Mouse (Mus musculus): ENCODE measurements at regions not wholly inside any gene's neighbourhood (a gene's known extent, or its start where the extent isn't known, plus 50 kb on each side); places are given as distances from the start of the nearest gene placed in this dataset.
"Not testable (repeated sequence)": the region's sequence is repeated elsewhere in the genome, so short reads cannot be mapped to it uniquely, and the experiment has no call there.

DNA sequence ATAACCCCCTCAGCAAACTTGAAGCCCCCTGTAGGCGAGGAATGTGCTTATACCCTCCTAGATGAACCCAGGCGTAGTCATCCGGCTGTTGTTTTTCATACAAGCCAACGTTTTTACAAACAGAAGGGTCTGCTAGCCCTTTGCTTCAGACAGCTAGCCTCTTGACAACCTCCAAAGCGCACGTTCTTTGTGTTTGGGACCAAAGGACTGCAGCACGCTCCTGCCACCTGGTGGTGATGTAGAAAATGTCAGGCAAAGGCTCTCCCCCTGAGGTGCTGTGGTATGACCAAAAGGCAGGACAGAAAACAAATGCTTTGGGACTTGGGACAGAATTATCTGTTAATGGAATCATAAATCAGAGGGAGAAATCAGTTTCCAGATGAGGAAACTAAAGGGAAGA lies 109.4 kb upstream of the Rad23b start:
- H3K9me3 ChIP-seq, result no peaks in the 10 kb centered on the region
- H3K4me3 ChIP-seq (replicated peaks), result no peak overlapping the region
- H3K27ac ChIP-seq, result no peak overlapping the region
- H3K27me3 ChIP-seq, result no peaks in the 10 kb centered on the region; the same call in 1 of the 2 replicates
- no peaks in the 10 kb centered on the region for H3K36me3 ChIP-seq
- no peaks in the 10 kb centered on the region for H3K4me1 ChIP-seq (replicated peaks)
- ATAC-seq (ENCODE audit: insufficient number of reproducible peaks, insufficient read depth, low FRiP score, low TSS enrichment, low read depth), result no peak; the same call in 1 of the 2 replicates
- H3K9ac ChIP-seq (replicated peaks), result no peak overlapping the region
- WGBS, result 5% methylated on average over 7 of the region's 7 CpGs
- H3K4me2 ChIP-seq, result no peak overlapping the region

DNA sequence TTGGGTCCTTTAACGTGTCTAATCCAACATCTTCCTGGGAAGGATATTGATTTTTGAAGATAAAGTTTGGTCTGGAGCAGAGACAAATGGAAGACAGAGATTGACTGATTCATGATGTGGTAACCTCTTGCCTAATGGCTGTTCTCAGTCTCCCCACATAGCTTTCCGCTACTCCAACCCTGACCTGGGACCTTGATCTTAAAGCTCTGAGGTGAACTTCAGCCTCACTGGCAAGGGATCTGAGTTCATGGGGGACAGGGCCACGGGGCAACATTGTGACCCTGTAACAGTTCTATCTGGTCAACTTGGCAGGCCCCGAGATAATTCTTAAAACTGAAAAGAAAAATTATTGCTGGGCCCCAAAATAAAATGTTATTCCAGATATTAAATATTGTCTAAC lies 107.5 kb upstream of the Rad23b start:
- Histone ChIP-seq H3K27me3 (no peaks in the 10 kb centered on the region; the same call in 1 of the 2 replicates), H3K4me3 (replicated peaks) (no peak overlapping the region), H3K36me3 (no peaks in the 10 kb centered on the region), H3K9ac (replicated peaks) (no peak overlapping the region), H3K9me3 (no peaks in the 10 kb centered on the region), H3K4me1 (replicated peaks) (no peaks in the 10 kb centered on the region), H3K4me2 (no peak overlapping the region), H3K27ac (no peak overlapping the region)
- ATAC-seq (ENCODE audit: insufficient number of reproducible peaks, insufficient read depth, low FRiP score, low TSS enrichment, low read depth), result no peak
- WGBS, result 79% methylated on average over 4 of the region's 4 CpGs

DNA sequence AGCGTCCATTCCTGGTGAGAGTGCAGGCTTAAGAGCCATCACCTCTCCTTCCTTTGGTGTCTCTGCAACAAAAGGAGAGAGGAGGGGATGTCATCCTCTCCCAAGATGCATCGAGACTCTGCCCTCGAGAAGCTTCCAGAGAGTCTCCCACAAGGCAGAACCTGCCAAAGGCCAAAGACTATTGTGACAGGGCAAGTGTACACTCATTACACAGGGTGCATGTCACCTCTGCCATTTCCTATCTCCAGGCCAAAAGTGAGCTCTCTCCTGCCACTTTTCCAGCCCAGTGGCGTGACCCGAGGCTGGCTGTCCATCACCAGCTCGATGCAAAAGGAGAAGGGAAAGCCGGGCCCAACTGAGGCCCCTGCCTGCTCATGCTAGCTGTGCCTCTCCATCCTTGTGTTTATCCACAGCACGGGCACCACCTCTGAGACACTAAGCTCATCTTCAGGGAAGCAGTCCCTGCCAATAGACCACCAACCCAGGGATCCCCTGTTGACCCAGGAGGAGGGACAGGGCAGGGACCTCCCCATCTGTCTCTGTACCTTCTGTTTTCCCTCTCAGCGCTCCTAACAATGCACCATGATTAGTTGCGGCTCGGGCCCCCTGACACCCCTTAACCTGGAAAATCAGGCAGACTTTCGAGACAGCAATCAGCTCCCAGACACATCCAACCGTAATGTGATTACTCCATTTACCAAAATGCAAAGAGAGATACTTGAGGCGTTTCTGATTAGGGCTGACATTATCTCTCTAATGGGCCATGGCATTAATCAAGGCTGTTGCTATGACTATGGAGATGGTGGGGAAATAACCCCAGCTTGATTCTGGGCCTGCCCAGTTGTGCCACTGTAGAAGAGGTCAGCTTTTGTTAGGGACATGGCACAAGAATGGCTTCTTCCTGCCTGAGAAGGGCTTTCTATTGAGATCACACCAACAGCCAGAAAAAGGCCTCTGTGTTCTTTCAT lies 106.5 kb upstream of the Rad23b start:
- no peaks in the 10 kb centered on the region for H3K4me1 ChIP-seq (replicated peaks)
- no peak for ATAC-seq (ENCODE audit: insufficient number of reproducible peaks, insufficient read depth, low FRiP score, low TSS enrichment, low read depth)
- H3K27ac ChIP-seq, result no peak overlapping the region
- no peak overlapping the region for H3K4me3 ChIP-seq (replicated peaks)
- no peaks in the 10 kb centered on the region; the same call in 1 of the 2 replicates for H3K27me3 ChIP-seq
- no peak overlapping the region for H3K4me2 ChIP-seq
- no peak overlapping the region for H3K9ac ChIP-seq (replicated peaks)
- no peaks in the 10 kb centered on the region for H3K36me3 ChIP-seq
- 73% methylated on average over 14 of the region's 14 CpGs for WGBS
- no peaks in the 10 kb centered on the region for H3K9me3 ChIP-seq

DNA sequence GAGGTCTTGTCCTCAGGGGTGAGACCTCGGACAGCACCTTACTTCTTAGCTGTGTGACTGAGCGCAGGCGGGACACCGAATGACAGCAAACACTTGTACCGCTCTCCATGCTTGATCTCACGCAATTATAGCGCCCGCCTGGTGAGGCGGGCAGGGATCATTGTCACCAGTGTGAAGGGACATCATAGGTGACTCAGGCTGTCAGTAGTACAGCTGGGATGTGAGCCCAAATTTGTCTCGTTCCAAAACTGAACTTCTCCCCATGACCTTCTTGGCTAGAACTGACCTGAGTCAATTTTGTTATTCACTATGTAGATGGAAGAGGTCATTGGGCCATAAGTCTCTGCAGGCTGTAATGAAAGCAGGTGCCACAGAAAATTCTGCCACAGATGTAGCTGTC lies 104.1 kb upstream of the Rad23b start:
- Histone ChIP-seq H3K4me3 (replicated peaks) (no peak overlapping the region), H3K9ac (replicated peaks) (no peak overlapping the region), H3K4me2 (no peak overlapping the region), H3K36me3 (no peaks in the 10 kb centered on the region), H3K27me3 (no peaks in the 10 kb centered on the region; the same call in 1 of the 2 replicates), H3K4me1 (replicated peaks) (no peaks in the 10 kb centered on the region), H3K27ac (no peak overlapping the region), H3K9me3 (no peaks in the 10 kb centered on the region)
- no peak for ATAC-seq (ENCODE audit: insufficient number of reproducible peaks, insufficient read depth, low FRiP score, low TSS enrichment, low read depth)
- 88% methylated on average over 10 of the region's 10 CpGs for WGBS

DNA sequence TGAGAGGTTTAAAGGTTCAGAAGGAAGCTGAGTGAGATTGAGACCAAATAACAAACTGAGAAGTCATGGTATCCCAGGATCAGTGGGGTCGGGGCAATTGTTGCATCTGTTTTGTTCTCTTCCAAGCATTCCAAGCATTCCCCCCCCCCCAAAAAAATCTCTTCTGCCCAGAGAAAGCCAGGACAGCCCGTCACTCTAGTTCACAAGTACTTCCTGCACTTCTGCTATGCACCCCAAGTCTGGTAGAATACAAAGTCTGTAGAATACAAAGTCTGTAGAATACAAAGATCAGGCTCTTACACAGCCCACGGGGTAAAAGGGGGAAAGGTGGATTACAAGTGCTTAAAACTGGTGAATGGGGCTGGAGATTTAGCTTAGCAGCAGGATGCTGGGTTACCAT lies 99.5 kb upstream of the Rad23b start:
- no peak overlapping the region for H3K4me3 ChIP-seq (replicated peaks)
- WGBS, result 38% methylated on average over 3 of the region's 3 CpGs
- no peaks in the 10 kb centered on the region for H3K36me3 ChIP-seq
- no peaks in the 10 kb centered on the region for H3K27me3 ChIP-seq
- H3K4me1 ChIP-seq (replicated peaks), result no peaks in the 10 kb centered on the region
- ATAC-seq (ENCODE audit: insufficient number of reproducible peaks, insufficient read depth, low FRiP score, low TSS enrichment, low read depth), result no peak
- H3K27ac ChIP-seq, result no peak overlapping the region
- H3K4me2 ChIP-seq, result no peak overlapping the region
- H3K9me3 ChIP-seq, result no peaks in the 10 kb centered on the region
- no peak overlapping the region for H3K9ac ChIP-seq (replicated peaks)

DNA sequence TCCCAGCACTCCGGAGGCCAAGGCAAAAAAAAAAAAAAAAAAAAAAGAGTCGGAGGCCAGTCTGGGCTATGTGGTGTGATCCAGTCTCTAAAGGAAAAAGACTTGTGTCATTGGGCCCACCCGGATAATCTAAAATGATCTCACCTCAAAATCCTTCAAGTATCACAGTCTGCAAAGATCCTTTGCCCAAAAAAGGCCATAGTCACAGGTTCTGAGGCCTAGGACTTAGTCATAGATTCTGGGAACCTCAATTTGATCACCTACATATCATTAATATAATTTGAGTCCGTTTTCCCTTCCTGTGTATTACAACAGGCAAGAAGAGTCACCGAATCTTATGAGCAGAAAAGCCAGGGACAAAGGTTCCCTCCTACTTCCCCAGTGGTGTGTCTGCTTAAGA lies 98.3 kb upstream of the Rad23b start:
- whole genome bisulfite sequencing, result 88% methylated on average over 5 of the region's 5 CpGs
- H3K9me3 ChIP-seq, result no peaks in the 10 kb centered on the region
- no peak overlapping the region for H3K27ac ChIP-seq
- no peak overlapping the region for H3K9ac ChIP-seq (replicated peaks)
- no peak for ATAC-seq (ENCODE audit: insufficient number of reproducible peaks, insufficient read depth, low FRiP score, low TSS enrichment, low read depth)
- no peaks in the 10 kb centered on the region for H3K27me3 ChIP-seq
- H3K4me2 ChIP-seq, result no peak overlapping the region
- H3K4me1 ChIP-seq (replicated peaks), result no peaks in the 10 kb centered on the region
- H3K4me3 ChIP-seq (replicated peaks), result no peak overlapping the region
- no peaks in the 10 kb centered on the region for H3K36me3 ChIP-seq

DNA sequence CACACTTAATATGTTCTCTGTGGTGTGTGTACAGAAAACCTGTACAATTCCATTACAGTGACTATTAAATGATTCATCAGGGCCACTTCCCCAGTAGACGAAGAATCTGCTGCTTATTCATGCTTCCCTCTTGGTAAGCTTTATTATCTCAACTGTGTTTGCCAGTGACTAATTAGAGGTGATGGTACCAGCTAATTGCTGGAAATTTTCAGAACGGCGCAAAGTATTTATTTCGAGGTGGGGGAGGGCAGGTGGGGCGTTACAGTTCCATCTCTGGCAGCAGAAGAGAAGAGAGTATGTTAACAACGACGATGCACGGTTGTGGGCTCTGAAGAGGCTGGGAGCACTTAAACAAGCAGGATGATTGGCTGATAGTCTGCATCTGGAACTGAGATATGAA lies 96.1 kb upstream of the Rad23b start:
- no peak for ATAC-seq (ENCODE audit: insufficient number of reproducible peaks, insufficient read depth, low FRiP score, low TSS enrichment, low read depth)
- 81% methylated on average over 8 of the region's 8 CpGs for WGBS
- Histone ChIP-seq H3K27ac (no peak overlapping the region), H3K36me3 (no peaks in the 10 kb centered on the region), H3K9me3 (no peaks in the 10 kb centered on the region), H3K4me3 (replicated peaks) (no peak overlapping the region), H3K27me3 (no peaks in the 10 kb centered on the region), H3K4me1 (replicated peaks) (no peaks in the 10 kb centered on the region), H3K9ac (replicated peaks) (no peak overlapping the region), H3K4me2 (no peak overlapping the region)

DNA sequence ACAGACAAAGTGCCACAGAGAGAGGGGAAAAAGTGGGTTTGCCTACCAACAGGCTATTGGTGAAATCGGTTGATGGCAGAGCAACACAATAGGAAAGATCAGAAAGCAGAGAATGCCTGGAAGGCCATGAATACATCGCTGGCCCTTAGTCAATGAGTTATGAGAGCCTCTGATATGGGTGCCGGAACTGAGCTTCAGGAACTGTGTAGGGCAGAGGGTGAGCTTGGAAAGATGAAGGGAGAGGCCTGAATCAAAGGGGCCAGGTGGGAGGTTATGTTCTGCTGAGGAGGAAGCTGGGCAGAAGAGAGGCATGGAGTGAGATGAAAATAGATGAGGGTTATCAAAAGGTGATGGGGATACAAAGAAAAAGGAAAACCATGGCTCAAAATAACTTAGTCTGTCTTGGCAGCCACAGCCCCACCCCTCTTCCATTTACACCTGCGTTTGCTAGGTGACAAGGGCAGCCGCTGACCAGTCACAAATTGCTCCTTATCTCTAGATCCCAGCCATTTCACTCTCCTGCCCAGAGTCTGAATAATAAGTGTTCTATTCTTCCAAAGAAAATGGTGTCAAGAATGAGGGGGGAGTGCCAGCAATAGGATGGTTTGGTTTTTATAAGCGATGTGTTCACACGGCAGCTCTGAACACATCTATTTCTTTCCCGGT lies 77.7 kb upstream of the Rad23b start:
- ATAC-seq (ENCODE audit: insufficient number of reproducible peaks, insufficient read depth, low FRiP score, low TSS enrichment, low read depth), result no peak
- H3K27ac ChIP-seq, result no peak overlapping the region
- 0 out of 2 replicates have a peak, but pooled peaks cover 2% of the 10 kb centered on the region for H3K4me1 ChIP-seq (replicated peaks)
- H3K9ac ChIP-seq (replicated peaks), result no peak overlapping the region
- 81% methylated on average over 8 of the region's 8 CpGs for WGBS
- H3K4me2 ChIP-seq, result no peak overlapping the region
- H3K9me3 ChIP-seq, result 0 out of 2 replicates have a peak, but pooled peaks cover 4% of the 10 kb centered on the region
- H3K4me3 ChIP-seq (replicated peaks), result no peak overlapping the region
- H3K27me3 ChIP-seq, result no peaks in the 10 kb centered on the region
- no peaks in the 10 kb centered on the region for H3K36me3 ChIP-seq

DNA sequence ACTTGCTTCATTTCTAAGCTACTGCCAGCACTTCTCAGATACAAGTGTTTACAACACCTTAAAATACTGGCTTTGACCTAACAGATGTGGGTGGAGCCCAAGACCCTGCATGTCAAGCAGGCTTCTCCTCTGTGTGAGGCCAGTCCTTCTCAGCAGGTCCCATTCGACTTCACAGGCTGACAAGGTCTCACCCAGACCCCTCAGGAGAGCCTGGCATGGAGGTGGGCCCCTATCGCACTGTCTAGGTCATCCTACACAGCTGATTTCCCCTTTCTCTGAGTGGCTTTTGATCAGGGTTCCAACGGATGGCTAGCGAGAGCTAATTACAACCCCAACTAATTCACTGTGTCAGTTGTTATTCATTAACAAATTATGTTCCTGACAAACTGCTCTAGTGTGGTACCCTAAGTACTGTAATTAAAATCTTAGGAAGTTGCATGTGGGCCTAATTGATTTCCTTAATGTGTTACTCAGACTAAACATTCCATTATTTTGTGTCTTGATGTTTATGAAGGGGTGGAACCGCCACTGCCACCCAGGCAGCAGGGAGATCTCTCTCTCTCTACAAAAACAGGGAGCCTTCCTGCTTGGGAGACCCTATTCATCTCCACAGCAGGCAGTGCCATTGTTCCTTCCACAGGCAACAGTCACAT lies 73.4 kb upstream of the Rad23b start:
- no peak overlapping the region for H3K9ac ChIP-seq (replicated peaks)
- no peaks in the 10 kb centered on the region for H3K9me3 ChIP-seq
- H3K4me2 ChIP-seq, result no peak overlapping the region
- H3K27me3 ChIP-seq, result no peaks in the 10 kb centered on the region
- no peak for ATAC-seq (ENCODE audit: insufficient number of reproducible peaks, insufficient read depth, low FRiP score, low TSS enrichment, low read depth)
- H3K36me3 ChIP-seq, result no peaks in the 10 kb centered on the region
- no peak overlapping the region for H3K27ac ChIP-seq
- H3K4me1 ChIP-seq (replicated peaks), result 0 out of 2 replicates have a peak, but pooled peaks cover 2% of the 10 kb centered on the region
- no peak overlapping the region for H3K4me3 ChIP-seq (replicated peaks)
- 7% methylated on average over 5 of the region's 5 CpGs for WGBS

DNA sequence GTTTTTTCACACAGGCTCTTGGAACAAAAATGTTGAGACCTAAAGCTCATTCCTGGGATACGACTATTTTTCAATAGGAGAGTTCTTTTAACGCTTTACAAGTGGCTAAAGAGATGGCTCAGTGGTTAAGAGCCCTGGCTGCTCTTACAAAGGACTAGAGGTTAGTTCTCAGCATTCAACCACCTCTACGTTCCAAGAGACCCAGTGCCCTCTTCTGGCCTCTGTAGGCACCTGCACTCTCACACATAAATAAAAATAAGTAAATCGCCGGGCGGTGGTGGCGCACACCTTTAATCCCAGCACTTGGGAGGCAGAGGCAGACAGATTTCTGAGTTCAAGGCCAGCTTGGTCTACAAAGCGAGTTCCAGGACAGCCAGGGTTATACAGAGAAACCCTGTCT lies 70.5 kb upstream of the Rad23b start:
- ATAC-seq (ENCODE audit: insufficient number of reproducible peaks, insufficient read depth, low FRiP score, low TSS enrichment, low read depth); H3K27me3 ChIP-seq; H3K9me3 ChIP-seq; H3K36me3 ChIP-seq; H3K4me3 ChIP-seq (replicated peaks); H3K4me1 ChIP-seq (replicated peaks); H3K9ac ChIP-seq (replicated peaks); H3K27ac ChIP-seq; H3K4me2 ChIP-seq: not testable (repeated sequence)
- 92% methylated on average over 8 of the region's 8 CpGs for WGBS

DNA sequence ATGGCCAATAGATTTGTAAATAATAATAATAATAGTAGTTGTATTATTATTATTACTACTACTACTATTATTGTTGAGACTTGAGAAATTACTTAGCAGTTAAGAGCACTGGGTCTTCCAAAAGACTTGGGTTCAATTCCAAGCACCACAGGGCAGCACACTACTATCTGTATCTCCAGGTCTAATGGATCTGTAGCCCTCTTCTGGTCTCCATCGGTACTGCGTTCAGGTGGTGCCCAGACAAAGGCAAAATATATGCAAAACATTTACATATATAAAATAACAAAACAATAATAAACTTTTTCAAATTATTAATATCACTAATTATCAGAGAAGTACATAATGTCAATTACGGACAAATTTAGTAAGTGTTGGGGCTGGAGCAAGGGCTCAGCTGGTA lies 69.1 kb upstream of the Rad23b start:
- no peaks in the 10 kb centered on the region for H3K9me3 ChIP-seq
- no peak for ATAC-seq (ENCODE audit: insufficient number of reproducible peaks, insufficient read depth, low FRiP score, low TSS enrichment, low read depth)
- H3K4me3 ChIP-seq (replicated peaks), result no peak overlapping the region
- H3K4me1 ChIP-seq (replicated peaks), result 0 out of 2 replicates have a peak, but pooled peaks cover 2% of the 10 kb centered on the region
- 83% methylated on average over 3 of the region's 3 CpGs for WGBS
- H3K4me2 ChIP-seq, result no peak overlapping the region
- no peak overlapping the region for H3K9ac ChIP-seq (replicated peaks)
- H3K27me3 ChIP-seq, result no peaks in the 10 kb centered on the region
- H3K36me3 ChIP-seq, result no peaks in the 10 kb centered on the region
- no peak overlapping the region for H3K27ac ChIP-seq

All from limb, embryonic 12.5 days (tissue).